Mouse (Mus musculus): Measurements from ENCODE around the gene Vmn2r80. TPM values are rescaled to one million over a fixed set of nuclear protein-coding genes. Genes with fewer than 3 reads are reported as not detected.

The Vmn2r80 gene
- polyA plus RNA-seq, 1 experiment from 2014 or later = not detected

Other genes with a start within 250 kb of the Vmn2r80 start
- gene Olfr1354, start 235.6 kb upstream of the Vmn2r80 start, polyA plus RNA-seq (2016; fragmentation: Nextera tagmentation; extraction: Ambion mirVana) = not detected in 2 replicates
- gene Olfr8, start 198.1 kb upstream of the Vmn2r80 start, polyA plus RNA-seq (2016; fragmentation: Nextera tagmentation; extraction: Ambion mirVana) = not detected in 2 replicates
- not detected in 2 replicates for gene Olfr1353, start 185.5 kb upstream of the Vmn2r80 start, polyA plus RNA-seq (2016; fragmentation: Nextera tagmentation; extraction: Ambion mirVana)
- gene Olfr1352, start 167.7 kb upstream of the Vmn2r80 start, polyA plus RNA-seq (2016; fragmentation: Nextera tagmentation; extraction: Ambion mirVana) = not detected in 2 replicates
- not detected in 2 replicates for gene Olfr1351, start 136.3 kb upstream of the Vmn2r80 start, polyA plus RNA-seq (2016; fragmentation: Nextera tagmentation; extraction: Ambion mirVana)
- gene Olfr57, start 120.0 kb upstream of the Vmn2r80 start, polyA plus RNA-seq (2016; fragmentation: Nextera tagmentation; extraction: Ambion mirVana) = not detected in 2 replicates
- gene 2610008E11Rik, start 51.2 kb upstream of the Vmn2r80 start, polyA plus RNA-seq (2016; fragmentation: Nextera tagmentation; extraction: Ambion mirVana) = 5.8 and 6.0 TPM in 2 replicates
- not detected in 2 replicates for gene Vmn2r81, start 98.9 kb downstream of the Vmn2r80 start, polyA plus RNA-seq (2016; fragmentation: Nextera tagmentation; extraction: Ambion mirVana)
- gene Vmn2r82, start 207.8 kb downstream of the Vmn2r80 start, polyA plus RNA-seq (2016; fragmentation: Nextera tagmentation; extraction: Ambion mirVana) = not detected in 2 replicates

Measured in liver, embryonic 12.5 days (tissue).